Mouse (Mus musculus) cerebellum, adult 2 months (tissue): Measurements from ENCODE around the gene Atp10b.

ENCODE experiments used
- CTCF ChIP-seq: fragments of 200-500 bp; IDR thresholded peaks from 2 replicates; pipeline ENCODE4 v1.5.1; 2011; ENCODE audit warnings: low read depth, mild to moderate bottlenecking, control low read depth, low read length, moderate library complexity, borderline replicate concordance; ENCODE audit not compliant: insufficient read depth
- POLR2A ChIP-seq: fragments of 200-500 bp; IDR thresholded peaks from 2 replicates; pipeline ENCODE4 v1.6.1; 2011; ENCODE audit warnings: low read length, control low read depth, borderline replicate concordance; ENCODE audit not compliant: insufficient read depth

GRCm38 (mm10) chr11:43257291-43257690 lies 107.6 kb downstream of the Atp10b start:
- TF ChIP-seq POLR2A: no peak
- TF ChIP-seq CTCF: no peak
